Mouse (Mus musculus): ENCODE measurements at regions not wholly inside any gene's neighbourhood (a gene's known extent, or its start where the extent isn't known, plus 50 kb on each side); places are given as distances from the start of the nearest gene placed in this dataset.
"Not testable (repeated sequence)": the region's sequence is repeated elsewhere in the genome, so short reads cannot be mapped to it uniquely, and the experiment has no call there.

DNA sequence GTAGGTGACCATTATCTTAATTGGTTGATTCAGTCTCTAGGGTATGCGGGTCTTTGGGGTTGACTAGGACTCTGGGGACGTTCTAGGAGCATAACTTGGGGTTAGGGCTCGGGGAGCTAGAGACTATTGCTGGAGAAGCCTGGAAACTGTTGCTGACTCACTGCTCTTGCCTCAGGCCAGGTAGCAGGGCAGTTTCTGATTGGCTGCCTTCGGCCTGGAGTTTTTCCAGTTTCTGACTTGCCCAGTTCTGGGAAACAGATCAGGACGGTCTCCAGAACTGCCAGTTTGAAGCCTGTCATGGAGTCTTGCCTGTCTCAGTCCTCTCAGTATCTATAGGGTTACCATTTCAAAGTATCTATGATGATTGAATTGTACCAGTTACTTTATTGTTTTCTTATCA is 192.4 kb upstream of the Phyhipl start:
- no peaks in the 10 kb centered on the region for H3K9me3 ChIP-seq (ENCODE audit: low read length)
- no peak for ATAC-seq
- H3K27ac ChIP-seq = no peak overlapping the region
- H3K4me3 ChIP-seq (ENCODE audit: low read length) = no peak overlapping the region
- no peak overlapping the region for H3K9ac ChIP-seq (replicated peaks; ENCODE audit: low read length)
- H3K27me3 ChIP-seq (ENCODE audit: insufficient read depth, low read length) = no peaks in the 10 kb centered on the region
- H3K4me1 ChIP-seq (ENCODE audit: insufficient read depth, low read length) = no peaks in the 10 kb centered on the region
- TF ChIP-seq CTCF (IDR thresholded peaks at IDR 0.05; ENCODE audit: low read depth) = no peak
- no peak overlapping the region for H3K4me2 ChIP-seq (ENCODE audit: low read depth, low read length)
- no peak for DNase-seq (ENCODE audit: low spot score)
- WGBS = 95% methylated on average over 5 of the region's 5 CpGs
- no peaks in the 10 kb centered on the region for H3K36me3 ChIP-seq (ENCODE audit: insufficient read depth, low read length)

DNA sequence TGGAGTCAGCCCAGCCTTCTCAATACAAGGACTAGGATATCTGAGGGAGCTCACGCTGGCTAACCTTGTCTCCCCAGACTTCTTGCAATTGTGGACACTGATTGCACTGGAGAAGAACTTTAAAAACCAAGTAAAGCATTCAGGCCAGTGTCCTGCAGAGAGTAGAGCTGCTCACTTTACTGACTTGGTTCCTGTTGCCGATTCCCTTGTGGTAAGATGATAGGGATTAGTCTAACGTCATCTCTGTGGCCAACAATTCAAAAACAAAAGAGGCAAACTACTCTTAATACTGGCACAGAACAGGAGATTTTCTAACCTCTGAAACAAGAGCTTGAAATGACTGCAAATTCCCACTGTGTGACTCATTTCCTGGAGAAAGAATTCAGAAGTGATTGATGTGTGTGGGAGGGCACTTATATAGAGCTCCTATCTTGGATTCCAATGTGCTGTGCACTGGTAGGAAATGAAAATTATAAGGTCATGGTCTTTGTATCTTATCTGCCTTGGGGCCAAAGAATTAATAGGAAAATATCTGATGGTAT is 191.6 kb upstream of the Phyhipl start:
- Histone ChIP-seq H3K4me3 (ENCODE audit: low read length) (no peak overlapping the region), H3K4me1 (ENCODE audit: insufficient read depth, low read length) (no peaks in the 10 kb centered on the region), H3K9ac (replicated peaks; ENCODE audit: low read length) (no peak overlapping the region), H3K36me3 (ENCODE audit: insufficient read depth, low read length) (no peaks in the 10 kb centered on the region), H3K4me2 (ENCODE audit: low read depth, low read length) (no peak overlapping the region), H3K27me3 (ENCODE audit: insufficient read depth, low read length) (no peaks in the 10 kb centered on the region), H3K9me3 (ENCODE audit: low read length) (no peaks in the 10 kb centered on the region), H3K27ac (no peak overlapping the region)
- no peak for ATAC-seq
- no peak for DNase-seq (ENCODE audit: low spot score)
- 72% methylated on average over 3 of the region's 3 CpGs for WGBS
- no peak for TF ChIP-seq CTCF (IDR thresholded peaks at IDR 0.05; ENCODE audit: low read depth)

DNA sequence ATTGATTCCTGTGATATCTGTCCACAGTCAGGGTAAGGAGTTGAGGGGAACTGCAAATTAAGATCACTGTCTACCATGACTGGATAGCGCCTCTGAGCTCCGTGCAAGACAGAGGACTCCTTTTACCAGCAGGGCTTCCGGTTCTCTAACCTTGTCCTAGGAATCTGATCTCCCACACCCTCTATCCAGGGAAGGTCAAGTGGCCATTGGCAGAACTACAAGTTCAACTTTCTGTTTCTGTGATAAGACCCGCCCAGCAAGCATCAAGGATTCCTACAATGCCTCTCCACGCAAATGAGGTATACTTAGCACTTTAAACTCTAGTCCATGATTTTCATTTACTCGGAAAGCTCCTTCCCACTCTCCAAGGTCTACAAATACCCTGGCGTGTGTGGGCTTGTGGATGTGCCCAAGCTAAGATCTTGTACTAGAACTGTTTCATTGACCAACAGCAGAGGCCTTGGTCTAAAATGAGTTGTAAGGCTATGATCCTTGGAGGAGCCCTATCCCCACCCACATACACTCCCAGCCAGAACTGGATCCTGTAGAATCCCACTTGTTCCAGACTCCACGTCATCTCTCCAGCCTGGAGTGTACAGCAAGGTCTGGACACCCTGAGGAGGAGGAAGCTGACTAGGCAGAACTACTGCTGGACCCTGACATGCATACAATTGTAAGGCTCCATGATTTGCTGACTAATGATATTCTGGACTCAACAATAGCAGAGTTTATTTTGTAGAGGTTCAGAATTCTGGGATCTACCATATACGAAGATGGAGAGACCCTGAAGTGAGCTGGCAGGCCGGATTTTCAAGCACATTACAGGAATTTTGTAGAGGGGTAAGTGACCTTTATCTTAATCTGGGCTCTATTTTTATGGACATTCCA is 190.8 kb upstream of the Phyhipl start:
- H3K27me3 ChIP-seq (ENCODE audit: insufficient read depth, low read length) = no peaks in the 10 kb centered on the region
- no peak for TF ChIP-seq CTCF (IDR thresholded peaks at IDR 0.05; ENCODE audit: low read depth)
- H3K27ac ChIP-seq = no peak overlapping the region
- no peak overlapping the region for H3K4me2 ChIP-seq (ENCODE audit: low read depth, low read length)
- H3K9ac ChIP-seq (replicated peaks; ENCODE audit: low read length) = no peak overlapping the region
- ATAC-seq (no peak), DNase-seq (ENCODE audit: low spot score) (no peak)
- no peaks in the 10 kb centered on the region for H3K4me1 ChIP-seq (ENCODE audit: insufficient read depth, low read length)
- H3K4me3 ChIP-seq (ENCODE audit: low read length) = no peak overlapping the region
- H3K9me3 ChIP-seq (ENCODE audit: low read length) = no peaks in the 10 kb centered on the region
- 91% methylated on average over 10 of the region's 10 CpGs for WGBS
- H3K36me3 ChIP-seq (ENCODE audit: insufficient read depth, low read length) = no peaks in the 10 kb centered on the region

DNA sequence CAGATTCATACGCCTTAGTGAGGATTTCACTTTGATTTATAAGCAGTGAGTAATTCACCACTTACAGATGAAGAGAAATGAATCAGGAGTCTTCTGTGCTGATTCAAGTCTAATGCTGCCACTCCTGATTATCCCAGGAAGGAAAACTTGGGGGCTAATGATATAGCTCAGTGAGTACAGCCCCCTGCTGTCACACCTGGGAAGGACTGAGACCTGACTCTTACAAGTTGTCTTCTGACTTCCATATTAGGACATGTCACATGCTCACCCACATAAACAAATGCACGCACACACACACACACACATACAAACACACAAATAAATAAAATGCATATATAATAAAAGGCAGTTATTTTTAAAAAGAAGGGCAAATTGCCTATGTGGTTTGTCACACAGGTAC is 188.1 kb upstream of the Phyhipl start:
- H3K9ac ChIP-seq (replicated peaks; ENCODE audit: low read length) = no peak overlapping the region
- no peak overlapping the region for H3K4me3 ChIP-seq (ENCODE audit: low read length)
- no peaks in the 10 kb centered on the region for H3K27me3 ChIP-seq (ENCODE audit: insufficient read depth, low read length)
- no peaks in the 10 kb centered on the region for H3K9me3 ChIP-seq (ENCODE audit: low read length)
- no peaks in the 10 kb centered on the region for H3K36me3 ChIP-seq (ENCODE audit: insufficient read depth, low read length)
- 87% methylated on average over 2 of the region's 2 CpGs for WGBS
- H3K4me1 ChIP-seq (ENCODE audit: insufficient read depth, low read length) = no peaks in the 10 kb centered on the region
- no peak overlapping the region for H3K27ac ChIP-seq
- DNase-seq (ENCODE audit: low spot score) (no peak), ATAC-seq (no peak)
- TF ChIP-seq CTCF (IDR thresholded peaks at IDR 0.05; ENCODE audit: low read depth) = no peak
- H3K4me2 ChIP-seq (ENCODE audit: low read depth, low read length) = no peak overlapping the region

DNA sequence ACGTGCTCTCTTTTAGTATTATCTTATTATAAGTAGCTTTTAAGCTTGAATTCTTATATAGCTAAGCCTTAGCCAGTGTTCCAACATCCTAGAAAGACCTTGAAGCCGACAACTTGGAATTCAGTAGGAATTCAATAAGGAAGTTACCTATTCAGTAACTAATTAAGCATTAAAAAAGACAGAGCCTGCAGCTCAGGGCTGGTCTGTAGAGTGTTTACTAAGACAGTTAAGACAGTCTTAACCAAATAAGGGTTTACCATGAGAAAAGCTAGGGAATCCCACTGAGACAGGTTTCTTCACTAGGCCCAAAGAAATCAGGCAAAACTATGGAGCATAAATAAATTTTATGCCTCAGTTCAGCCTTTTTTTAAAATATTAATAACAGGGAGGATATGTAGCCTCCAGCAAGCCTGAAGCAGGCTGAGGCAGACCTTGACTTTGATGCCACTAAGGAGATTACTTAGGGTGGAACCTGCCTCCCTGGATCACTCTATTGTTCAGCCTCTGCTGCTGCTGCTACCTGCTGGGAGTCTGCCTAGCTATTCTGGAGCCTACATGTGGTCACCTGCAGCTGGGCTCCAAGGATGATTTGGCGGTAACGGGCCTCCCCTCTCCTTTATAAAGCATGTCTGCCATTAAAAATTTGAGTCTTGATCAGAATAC is 186.5 kb upstream of the Phyhipl start:
- TF ChIP-seq CTCF (IDR thresholded peaks at IDR 0.05; ENCODE audit: low read depth) = no peak
- DNase-seq (ENCODE audit: low spot score) (no peak), ATAC-seq (no peak)
- Histone ChIP-seq H3K9ac (replicated peaks; ENCODE audit: low read length) (no peak overlapping the region), H3K36me3 (ENCODE audit: insufficient read depth, low read length) (no peaks in the 10 kb centered on the region), H3K27me3 (ENCODE audit: insufficient read depth, low read length) (no peaks in the 10 kb centered on the region), H3K27ac (no peak overlapping the region), H3K4me3 (ENCODE audit: low read length) (no peak overlapping the region), H3K4me2 (ENCODE audit: low read depth, low read length) (no peak overlapping the region), H3K9me3 (ENCODE audit: low read length) (no peaks in the 10 kb centered on the region), H3K4me1 (ENCODE audit: insufficient read depth, low read length) (no peaks in the 10 kb centered on the region)
- WGBS = 85% methylated on average over 4 of the region's 4 CpGs

DNA sequence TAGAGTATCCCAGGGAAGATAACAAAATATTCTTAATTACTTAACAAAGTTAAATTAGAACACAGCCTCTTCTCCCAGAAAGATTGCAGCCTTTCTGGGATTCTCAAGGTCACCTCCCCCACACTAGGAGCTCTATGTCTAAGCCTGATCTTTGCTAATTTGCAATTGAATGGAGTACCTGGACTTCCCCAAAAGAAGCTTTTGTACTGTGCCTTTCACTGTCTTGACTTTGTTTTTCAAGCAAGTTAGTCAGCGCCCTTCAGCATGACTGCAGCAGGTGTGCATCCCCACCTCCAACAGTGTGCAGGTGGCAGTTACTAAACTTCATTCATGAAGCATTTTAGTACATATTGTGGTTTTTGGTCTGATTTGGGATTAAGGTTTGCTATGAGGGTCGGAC is 185.4 kb upstream of the Phyhipl start:
- H3K9ac ChIP-seq (replicated peaks; ENCODE audit: low read length); DNase-seq (ENCODE audit: low spot score); H3K4me3 ChIP-seq (ENCODE audit: low read length); H3K4me1 ChIP-seq (ENCODE audit: insufficient read depth, low read length); H3K9me3 ChIP-seq (ENCODE audit: low read length); H3K27ac ChIP-seq; H3K4me2 ChIP-seq (ENCODE audit: low read depth, low read length); H3K27me3 ChIP-seq (ENCODE audit: insufficient read depth, low read length); ATAC-seq; H3K36me3 ChIP-seq (ENCODE audit: insufficient read depth, low read length): not testable (repeated sequence)
- WGBS = 90% methylated on average over 2 of the region's 2 CpGs

DNA sequence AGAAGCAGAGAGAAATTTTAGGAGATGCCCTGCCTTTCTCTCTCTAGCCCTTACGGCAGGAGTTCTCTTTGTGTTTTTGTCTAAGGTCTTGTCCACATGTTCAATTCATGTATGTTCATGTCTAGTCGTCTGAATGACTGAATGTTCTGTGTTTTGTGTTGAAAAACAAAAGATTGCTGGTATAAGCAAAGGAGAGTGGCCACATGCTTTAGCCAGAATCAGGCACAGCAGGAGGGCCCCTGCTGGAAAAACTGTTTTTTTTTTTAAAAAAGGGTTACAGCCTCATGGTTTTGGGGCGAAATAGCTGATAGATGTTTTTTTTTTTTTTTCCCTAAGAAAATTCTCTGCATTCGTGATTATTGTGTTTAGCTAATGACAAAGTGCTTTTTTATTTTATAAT is 182.4 kb upstream of the Phyhipl start:
- no peak for TF ChIP-seq CTCF (IDR thresholded peaks at IDR 0.05; ENCODE audit: low read depth)
- DNase-seq (ENCODE audit: low spot score) = no peak
- Histone ChIP-seq H3K4me1 (ENCODE audit: insufficient read depth, low read length) (no peaks in the 10 kb centered on the region), H3K36me3 (ENCODE audit: insufficient read depth, low read length) (no peaks in the 10 kb centered on the region), H3K27me3 (ENCODE audit: insufficient read depth, low read length) (no peaks in the 10 kb centered on the region), H3K9me3 (ENCODE audit: low read length) (peaks cover 3% of the 10 kb centered on the region; the same call in 1 of the 2 replicates), H3K9ac (replicated peaks; ENCODE audit: low read length) (no peak overlapping the region), H3K4me3 (ENCODE audit: low read length) (no peak overlapping the region), H3K4me2 (ENCODE audit: low read depth, low read length) (no peak overlapping the region), H3K27ac (no peak overlapping the region)
- ATAC-seq = no peak
- 86% methylated on average over 4 of the region's 4 CpGs for WGBS

All from hindbrain, postnatal 0 days (tissue).